Mouse (Mus musculus) embryonic fibroblast, embryonic 13.5 days (primary cell): ENCODE measurements at regions not wholly inside any gene's neighbourhood (a gene's known extent, or its start where the extent isn't known, plus 50 kb on each side); places are given as distances from the start of the nearest gene placed in this dataset.
A peak's percentile ranks its signal among the peaks of the same experiment; 100 is the strongest.

Experiments
- H3K27ac ChIP-seq: 2 replicates; pipeline ENCODE4 v1.5.1; 2012; ENCODE audit warnings: low read length, control low read depth, inconsistent platforms; ENCODE audit not compliant: insufficient read depth
- H3K4me1 ChIP-seq: 2 replicates; pipeline ENCODE4 v1.6.1; 2011; ENCODE audit warnings: low read length; ENCODE audit not compliant: control insufficient read depth, insufficient read depth
- H3K4me3 ChIP-seq: 2 replicates; pipeline ENCODE4 v1.5.1; 2011; ENCODE audit warnings: mild to moderate bottlenecking, control low read depth, low read length; ENCODE audit not compliant: insufficient read depth
- CTCF ChIP-seq: IDR thresholded peaks from 2 replicates; pipeline ENCODE4 v1.5.1; 2011; ENCODE audit warnings: mild to moderate bottlenecking, control low read depth, low read length, moderate library complexity, borderline replicate concordance; ENCODE audit not compliant: insufficient read depth
- POLR2A ChIP-seq: IDR thresholded peaks from 2 replicates; pipeline ENCODE4 v1.6.1; 2011; ENCODE audit warnings: low read depth, mild to moderate bottlenecking, control low read depth, low read length, moderate library complexity

DNA sequence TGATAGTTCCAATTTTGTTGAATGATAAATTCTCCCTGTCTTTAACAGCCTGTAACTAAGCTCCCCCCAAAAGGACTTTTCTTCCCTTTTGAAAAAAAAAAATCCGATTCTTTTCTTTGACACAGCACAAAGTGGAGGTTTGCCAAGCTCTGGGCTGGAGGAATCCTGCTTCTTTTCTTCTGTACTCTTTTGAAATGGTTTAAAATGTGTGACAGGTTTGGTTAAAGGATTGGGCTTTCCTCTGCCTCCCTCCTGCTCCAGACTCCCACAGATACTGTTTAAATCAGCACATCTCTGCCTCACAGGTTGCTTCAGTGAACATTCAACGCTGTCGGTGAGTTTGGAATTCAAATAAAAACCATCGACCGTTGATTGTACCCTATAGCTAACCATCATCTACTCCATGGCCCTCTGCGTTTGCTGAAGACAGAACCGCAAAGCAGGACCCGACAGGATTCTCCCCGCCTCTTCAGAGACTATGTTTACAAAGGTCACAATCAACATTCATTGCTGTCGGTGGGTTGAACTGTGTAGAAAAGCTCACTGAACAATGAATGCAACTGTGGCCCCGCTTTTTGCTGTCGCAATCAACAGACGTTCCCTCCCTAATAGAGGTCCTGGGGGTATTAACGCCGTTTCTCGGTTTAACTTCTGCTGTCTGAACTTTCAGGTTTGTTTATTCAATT lies 209.2 kb downstream of the Ptprc start:
- no peak overlapping the region for H3K4me3 ChIP-seq
- TF ChIP-seq POLR2A = no peak
- no peak for TF ChIP-seq CTCF
- H3K27ac ChIP-seq = no peak overlapping the region
- H3K4me1 ChIP-seq = no peaks in the 10 kb centered on the region

- Histone ChIP-seq H3K27ac (no peak overlapping the region), H3K4me3 (no peak overlapping the region), H3K4me1 (no peaks in the 10 kb centered on the region)
- TF ChIP-seq CTCF (no peak), POLR2A (no peak)
Observed at GRCm38 (mm10) chr1:137963656-137964055, 211.9 kb downstream of the Ptprc start.

GRCm38 (mm10) chr1:137958040-137958439 lies 217.5 kb downstream of the Ptprc start:
- H3K4me3 ChIP-seq = no peak overlapping the region
- H3K27ac ChIP-seq = no peak overlapping the region
- TF ChIP-seq CTCF = no peak
- TF ChIP-seq POLR2A = no peak
- H3K4me1 ChIP-seq = peaks cover 4% of the 10 kb centered on the region; the same call in 1 of the 2 replicates

GRCm38 (mm10) chr1:137955993-137956392 lies 219.5 kb downstream of the Ptprc start:
- no peak overlapping the region for H3K4me3 ChIP-seq
- no peak overlapping the region for H3K27ac ChIP-seq
- TF ChIP-seq POLR2A (no peak), CTCF (no peak)
- peaks cover 4% of the 10 kb centered on the region; the same call in 1 of the 2 replicates for H3K4me1 ChIP-seq

DNA sequence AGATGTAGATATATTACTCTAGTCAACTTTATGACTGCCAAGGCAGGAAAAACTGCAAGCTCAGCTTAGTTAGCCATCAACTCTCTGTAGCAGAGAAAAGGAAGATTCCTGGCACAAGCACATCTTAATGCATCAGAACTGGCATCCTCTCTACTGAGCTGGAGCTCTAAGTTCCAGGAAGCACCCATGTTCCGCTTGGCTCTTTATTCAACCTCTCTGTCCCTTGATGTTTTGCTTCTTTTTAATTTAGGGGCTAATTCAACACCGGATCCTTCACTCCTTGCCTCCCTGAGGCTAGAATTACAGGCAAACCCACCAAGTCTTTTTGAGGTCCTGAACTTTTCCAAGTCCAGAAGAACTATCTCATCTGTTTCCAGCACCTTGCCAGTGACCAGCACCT lies 220.4 kb downstream of the Ptprc start:
- H3K4me3 ChIP-seq = no peak overlapping the region
- no peak overlapping the region for H3K27ac ChIP-seq
- H3K4me1 ChIP-seq = peaks cover 4% of the 10 kb centered on the region; the same call in 1 of the 2 replicates
- TF ChIP-seq CTCF (no peak), POLR2A (no peak)

DNA sequence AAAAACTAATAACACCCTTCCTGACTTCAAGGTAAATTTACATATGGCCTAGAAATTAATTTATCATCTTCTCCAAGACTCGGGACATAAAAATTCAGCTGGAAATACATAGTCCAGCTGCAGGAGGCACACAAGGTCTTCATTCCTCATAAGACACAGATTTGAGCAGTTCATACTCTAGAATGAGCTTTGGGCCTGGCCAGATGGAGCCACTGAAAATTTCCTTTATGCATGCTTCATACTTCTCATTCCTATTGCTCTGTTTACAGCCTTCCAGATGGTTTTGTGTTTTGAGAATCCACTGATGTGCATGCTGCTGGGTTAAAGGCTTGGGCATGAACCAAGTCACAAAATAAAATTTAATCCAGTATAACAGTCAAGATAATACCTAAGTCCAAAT lies 222.1 kb downstream of the Ptprc start:
- TF ChIP-seq CTCF (no peak), POLR2A (no peak)
- Histone ChIP-seq H3K4me1 (peaks cover 4% of the 10 kb centered on the region; the same call in 1 of the 2 replicates), H3K4me3 (no peak overlapping the region), H3K27ac (no peak overlapping the region)

- H3K27ac ChIP-seq = 0 out of 2 replicates have a peak overlapping the region, but pooled peaks have one; percentile 27
- TF ChIP-seq CTCF = no peak
- no peak for TF ChIP-seq POLR2A
Observed at GRCm38 (mm10) chr1:137952777-137953176, 222.7 kb downstream of the Ptprc start.

GRCm38 (mm10) chr1:137947900-137948299 lies 227.6 kb downstream of the Ptprc start:
- TF ChIP-seq POLR2A (no peak), CTCF (no peak)
- Histone ChIP-seq H3K4me3 (no peak overlapping the region), H3K27ac (no peak overlapping the region), H3K4me1 (no peaks in the 10 kb centered on the region)

More at GRCm38 (mm10) chr1:137952777-137953176, 222.7 kb downstream of the Ptprc start:
- H3K4me1 ChIP-seq = peaks cover 4% of the 10 kb centered on the region; the same call in 1 of the 2 replicates
- no peak overlapping the region for H3K4me3 ChIP-seq

DNA sequence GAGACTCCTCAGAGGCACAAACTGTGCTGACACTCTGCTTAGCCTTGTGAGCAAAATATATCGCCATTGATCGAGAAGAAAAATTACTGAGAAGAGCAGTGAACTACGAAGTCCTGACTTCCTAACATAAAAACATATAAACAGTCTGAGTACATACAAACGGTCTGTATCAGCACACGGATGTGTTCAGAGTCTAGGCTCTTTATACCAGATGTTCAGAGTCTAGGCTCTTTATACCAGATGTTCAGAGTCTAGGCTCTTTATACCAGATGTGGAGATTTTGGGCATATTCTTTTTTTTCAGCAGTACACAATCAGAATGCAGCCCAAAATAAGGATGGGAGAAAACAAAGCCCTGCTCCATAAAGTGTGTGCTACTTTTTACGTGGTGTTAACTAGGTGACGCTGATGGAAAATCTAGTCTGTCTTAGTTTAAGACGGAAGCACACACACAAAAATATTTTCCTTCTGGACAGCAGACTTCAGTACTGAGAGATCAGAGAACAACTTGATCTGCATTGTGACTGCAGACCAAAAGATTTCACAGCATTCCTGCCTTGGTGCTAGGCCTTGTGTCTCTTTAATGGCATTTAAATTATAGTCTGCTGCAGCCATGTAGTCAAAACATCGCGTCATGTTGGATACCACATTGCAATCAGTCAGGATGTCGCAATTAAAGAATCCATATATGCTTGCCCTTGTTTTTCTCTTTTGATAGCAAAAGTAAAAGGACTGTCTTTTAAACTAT lies 233.6 kb downstream of the Ptprc start:
- Histone ChIP-seq H3K4me3 (no peak overlapping the region), H3K27ac (peak overlapping the region; percentile 40), H3K4me1 (peaks cover 7% of the 10 kb centered on the region)
- no peak for TF ChIP-seq POLR2A
- TF ChIP-seq CTCF = no peak

DNA sequence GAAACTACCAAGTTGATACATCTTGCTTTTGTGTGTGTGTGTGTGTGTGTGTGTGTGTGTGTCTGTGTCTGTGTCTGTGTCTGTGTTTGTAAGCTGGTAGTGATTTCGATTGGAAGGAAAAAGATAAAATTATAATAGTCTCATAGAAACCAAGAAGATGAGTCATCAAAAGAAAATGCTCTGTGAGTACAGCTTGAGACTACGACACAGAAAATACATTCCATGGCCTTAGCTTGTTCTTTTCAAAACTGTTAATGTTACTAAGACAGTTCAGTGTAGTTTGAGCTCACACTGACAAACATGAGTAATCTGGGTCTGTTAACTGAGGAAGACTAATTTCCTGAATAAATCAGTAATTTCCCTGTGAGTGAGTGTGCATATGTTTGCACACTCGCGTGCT lies 239.8 kb downstream of the Ptprc start:
- Histone ChIP-seq H3K4me1 (peaks cover 6% of the 10 kb centered on the region), H3K27ac (peak overlapping the region; percentile 83), H3K4me3 (no peak overlapping the region)
- TF ChIP-seq CTCF (no peak), POLR2A (no peak)
